Mouse (Mus musculus): ENCODE measurements around the gene Pdpr.

The Pdpr gene

GRCm38 (mm10) chr8:111083936-111084335 is 10.5 kb upstream of the Pdpr start:
- in situ Hi-C loops (cut with MboI, MseI) = loop anchor here in 1 of 2 experiments (5.0 kb wide), 1 partner anchor 63 kb away; no protein-coding TSS in a partner anchor

- in situ Hi-C loops (cut with MboI, MseI) = loop anchor here in 1 of 2 experiments (5.0 kb wide), 1 partner anchor 33 kb away; the partner anchor contains the start of gene Exosc6
Observed at GRCm38 (mm10) chr8:111090126-111090525, 4.3 kb upstream of the Pdpr start.

DNA sequence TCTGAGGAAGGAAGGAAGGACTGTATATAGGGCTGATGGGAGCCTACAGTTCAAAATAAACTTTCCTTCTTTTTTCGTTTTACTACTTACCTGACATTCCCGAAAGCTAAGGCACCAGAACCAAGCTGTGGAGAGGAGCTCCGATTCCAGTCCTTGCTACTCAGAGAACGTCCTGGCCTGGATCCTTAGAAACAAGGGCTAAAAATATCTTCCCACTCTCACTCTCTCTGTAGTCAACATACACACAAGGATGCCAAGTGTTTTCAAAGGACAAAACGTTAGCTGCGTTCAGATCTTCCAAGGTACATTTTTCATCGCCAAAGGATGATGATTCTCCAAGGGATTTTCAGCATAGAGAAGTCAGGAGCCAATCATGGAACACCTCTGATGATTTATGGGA is 2.7 kb upstream of the Pdpr start:
- in situ Hi-C loops (cut with MboI, MseI) = loop anchor here in 1 of 2 experiments (5.0 kb wide), 1 partner anchor 34 kb away; the partner anchor contains the start of gene Exosc6

GRCm38 (mm10) chr8:111092326-111092725 is 2.1 kb upstream of the Pdpr start, which contains the start of gene Clec18a:
Gene Clec18a (minus strand): TSS chr8:111092426.
- in situ Hi-C loops (cut with MboI, MseI) = loop anchor here in 1 of 2 experiments (5.0 kb wide), 1 partner anchor 35 kb away; the partner anchor contains the start of gene Exosc6

- in situ Hi-C loops (cut with MboI, MseI) = loop anchor here in 1 of 2 experiments (5.0 kb wide), 1 partner anchor 38 kb away; the partner anchor contains the start of gene Exosc6
Observed at GRCm38 (mm10) chr8:111094719-111095302, 381 bp downstream of the Pdpr start.

- in situ Hi-C loops (cut with MboI, MseI) = no loop called here
Observed at GRCm38 (mm10) chr8:111114891-111115290, 20.5 kb downstream of the Pdpr start.

DNA sequence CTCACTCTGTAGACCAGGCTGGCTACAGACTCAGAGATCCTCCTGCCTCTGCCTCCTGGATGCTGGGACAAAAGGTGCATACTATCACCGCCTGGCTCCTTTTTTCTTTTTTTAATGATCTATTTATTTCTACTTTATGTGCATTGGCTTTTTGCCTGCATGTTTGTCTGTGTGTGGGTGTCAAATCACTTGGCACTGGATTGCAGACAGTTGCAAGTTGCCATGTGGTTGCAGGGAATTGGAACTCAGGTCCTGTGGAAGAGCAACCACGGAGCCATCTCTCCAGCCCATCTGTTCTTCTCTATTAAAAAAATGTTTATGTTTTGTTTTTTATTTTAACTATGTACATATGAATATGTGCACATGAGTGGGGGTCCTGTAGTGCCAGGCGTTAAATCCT is 25.1 kb downstream of the Pdpr start:
- in situ Hi-C loops (cut with MboI, MseI) = no loop called here

DNA sequence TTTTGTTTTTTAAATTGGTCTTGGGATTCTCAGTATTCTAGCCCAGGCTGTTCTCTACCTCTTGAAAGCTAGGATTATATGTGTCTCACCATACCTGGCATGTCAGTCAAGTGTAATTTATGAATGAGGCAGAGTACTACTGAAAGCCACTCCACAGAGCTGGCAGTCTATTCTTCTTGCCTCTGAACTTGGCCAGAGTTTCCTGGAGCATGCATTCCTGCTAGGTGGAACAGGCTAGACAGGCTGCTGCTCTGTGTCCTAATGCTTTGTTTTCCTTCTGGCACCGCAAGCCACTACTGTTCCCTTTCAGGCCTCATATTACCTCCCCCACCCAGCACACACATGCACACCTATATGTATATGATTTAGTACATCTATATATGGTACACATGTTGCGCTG is 36.3 kb downstream of the Pdpr start:
- in situ Hi-C loops (cut with MboI, MseI) = no loop called here

DNA sequence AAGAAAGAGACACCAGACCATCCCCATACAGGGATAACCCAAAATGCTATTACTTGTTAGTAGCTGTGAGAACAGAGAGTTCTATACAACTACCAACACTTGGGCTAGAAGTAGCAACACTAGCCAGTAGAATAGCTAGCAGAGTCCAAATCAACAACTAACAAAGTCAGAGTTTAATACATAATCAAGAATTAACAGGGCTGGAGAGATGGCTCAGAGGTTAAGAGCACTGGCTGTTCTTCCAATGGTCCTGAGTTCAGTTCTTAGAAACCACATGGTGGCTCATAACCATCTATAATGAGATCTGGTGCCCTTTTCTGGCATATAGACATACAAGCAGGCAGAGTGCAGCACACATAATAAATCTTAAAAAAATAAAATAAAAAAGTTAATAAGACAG is 48.1 kb downstream of the Pdpr start:
- in situ Hi-C loops (cut with MboI, MseI) = loop anchor here in 1 of 2 experiments (5.0 kb wide), 1 partner anchor 40 kb away; no protein-coding TSS in a partner anchor

- in situ Hi-C loops (cut with MboI, MseI) = loop anchor here (5.0 kb wide), 2 partner anchors 43 to 63 kb away; no protein-coding TSS in a partner anchor
Observed at GRCm38 (mm10) chr8:111144901-111145459, 50.5 kb downstream of the Pdpr start.

- in situ Hi-C loops (cut with MboI, MseI) = loop anchor here in 1 of 2 experiments (5.0 kb wide), 1 partner anchor 63 kb away; no protein-coding TSS in a partner anchor
Observed at GRCm38 (mm10) chr8:111145460-111146012, 51.1 kb downstream of the Pdpr start.

GRCm38 (mm10) chr8:111155721-111156436 is 61.4 kb downstream of the Pdpr start:
- in situ Hi-C loops (cut with MboI, MseI) = no loop called here

GRCm38 (mm10) chr8:111157617-111158016 is 63.2 kb downstream of the Pdpr start:
- in situ Hi-C loops (cut with MboI, MseI) = no loop called here

- in situ Hi-C loops (cut with MboI, MseI) = no loop called here
Observed at GRCm38 (mm10) chr8:111171661-111172060, 77.2 kb downstream of the Pdpr start.

GRCm38 (mm10) chr8:111185472-111185947 is 91.1 kb downstream of the Pdpr start:
- in situ Hi-C loops (cut with MboI, MseI) = no loop called here

Data from T-helper 17 cell (primary cell).